Mouse (Mus musculus) heart, adult 2 months (tissue): ENCODE measurements around the gene H2-M10.4.

Experiments used
- EP300 ChIP-seq: fragments of 200-500 bp; IDR thresholded peaks from 2 replicates; pipeline ENCODE4 v1.6.1; 2011; ENCODE audit warnings: low read depth, low read length, control low read depth; ENCODE audit not compliant: insufficient read depth
- POLR2A ChIP-seq: fragments of 200-500 bp; IDR thresholded peaks from 2 replicates; pipeline ENCODE4 v1.6.1; 2011; ENCODE audit warnings: mild to moderate bottlenecking, low read depth, low read length, control low read depth; ENCODE audit not compliant: insufficient read depth

DNA sequence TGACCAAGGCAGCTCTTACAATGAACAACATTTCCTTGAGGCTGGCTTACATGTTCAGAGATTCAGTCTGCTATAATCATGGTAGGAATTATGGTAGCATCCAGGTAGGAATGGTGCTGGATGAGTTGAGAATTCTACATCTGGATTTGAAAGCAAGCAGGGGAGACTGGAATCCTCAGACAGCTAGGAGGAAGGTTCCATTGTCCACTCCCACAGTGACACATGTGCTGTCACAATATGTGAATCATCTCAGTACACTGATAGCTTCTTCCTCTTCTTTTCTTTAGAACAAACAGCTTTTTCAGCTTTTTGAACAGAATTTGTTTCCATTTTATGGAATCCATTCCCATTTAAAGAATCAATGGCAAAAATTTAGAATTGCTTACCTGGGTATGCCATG, 41.8 kb upstream of the H2-M10.4 start:
- TF ChIP-seq POLR2A (no peak), EP300 (no peak)
